Mouse (Mus musculus) bone marrow macrophage, adult 2 months (primary cell): ENCODE data around the gene Lhx6.

Experiments
- CTCF ChIP-seq: IDR thresholded peaks from 2 replicates; pipeline ENCODE4 v1.5.1; 2012; ENCODE audit warnings: low read depth, mild to moderate bottlenecking, low read length, moderate library complexity
- POLR2A ChIP-seq: IDR thresholded peaks from 2 replicates; pipeline ENCODE4 v1.6.1; 2012; ENCODE audit warnings: mild to moderate bottlenecking, low read depth, low read length, borderline replicate concordance

- TF ChIP-seq CTCF, result no peak
- no peak for TF ChIP-seq POLR2A
These were observed 30.0 kb downstream of the Lhx6 start for GRCm38 (mm10) chr2:36075210-36075609.
